Mouse (Mus musculus) stomach, postnatal 0 days (tissue): ENCODE results near the gene Sept5.

Experiments
- CTCF ChIP-seq: IDR thresholded peaks from 2 replicates; pipeline ENCODE4 v1.5.1; 2016; ENCODE audit warnings: antibody characterized with exemption, low read depth, mild to moderate bottlenecking, moderate library complexity
- EP300 ChIP-seq: optimal IDR thresholded peaks from 2 replicates; pipeline ENCODE3; 2016; ENCODE audit warnings: antibody characterized with exemption

DNA sequence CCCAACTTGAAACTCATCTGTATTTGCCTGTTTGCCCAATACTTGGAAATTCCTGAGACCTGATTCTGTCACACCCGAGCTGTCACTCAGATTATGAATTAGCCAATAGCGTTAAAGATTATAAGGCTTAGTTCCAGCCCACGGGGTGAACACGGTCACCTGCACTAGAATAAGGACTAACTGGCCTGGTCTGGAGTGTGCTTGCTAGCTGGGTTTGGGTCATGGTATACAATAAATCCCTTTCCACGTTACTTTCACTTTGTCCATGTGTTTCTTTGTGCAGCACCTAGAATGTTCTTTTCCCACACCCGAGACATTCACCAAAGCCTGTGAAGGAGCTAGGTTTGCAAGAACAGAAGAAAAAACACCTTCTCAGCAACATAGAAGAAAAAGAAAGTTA lies 40.2 kb upstream of the Sept5 start:
- no peak for TF ChIP-seq EP300
- TF ChIP-seq CTCF: no peak
